11 mouse cellular contexts compared by ENCODE assay signal in the genomic region with DNA sequence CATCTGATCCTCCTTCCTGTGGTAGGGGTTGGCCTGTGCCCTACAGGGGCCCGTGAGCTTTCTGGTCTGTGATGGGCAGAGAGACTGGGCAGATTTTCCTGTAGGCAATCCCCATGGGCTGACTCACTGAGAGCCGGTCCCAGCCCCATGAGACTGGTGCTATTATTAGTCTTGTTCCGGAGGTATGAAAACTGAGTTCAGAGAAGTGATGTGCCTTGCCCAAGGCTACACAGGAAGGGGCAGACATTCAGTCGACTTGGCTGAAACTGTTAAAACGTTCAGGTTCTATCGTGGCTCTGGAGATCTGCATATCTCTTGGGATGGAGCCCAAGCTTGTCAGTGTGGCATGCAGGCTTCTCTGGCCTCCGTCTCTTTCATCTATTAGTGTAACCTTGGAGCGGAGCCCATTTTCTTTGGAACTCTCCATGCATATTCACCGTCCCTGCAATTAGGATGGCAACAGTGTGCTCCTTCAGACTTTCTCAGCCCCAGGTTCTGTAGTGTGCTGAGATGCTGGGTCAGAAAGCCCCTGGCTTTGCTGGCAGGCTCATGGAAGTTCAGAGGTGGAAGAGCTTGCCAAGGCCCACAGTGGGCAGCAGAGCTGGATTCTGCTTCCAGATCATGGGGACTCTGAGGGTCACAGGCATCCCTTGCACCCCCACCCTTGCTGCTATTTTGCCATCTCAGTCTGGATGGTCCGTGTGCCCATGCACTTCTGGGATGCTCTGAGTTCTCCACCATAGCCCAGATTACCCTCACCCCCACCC. TPM values are rescaled to one million over a fixed set of nuclear protein-coding genes. Genes with fewer than 3 reads are reported as not detected.
DNase-seq lines count a peak whose midpoint lies in the region; ATAC-seq lines count a peak whose summit lies in the region.
"Had no signal": no experiment of that assay in that cellular context is flagged by ENCODE, and none has a peak within 500 bp of the region (broad histone marks: within the 10 kb centered on the region; RNA-seq: fewer than 3 reads in every experiment).

No protein-coding gene starts in this region.

- ATAC-seq in megakaryocyte-erythroid progenitor cell, adult 5-6 weeks (replicated peaks; ENCODE audit: low FRiP score, low TSS enrichment, poor library complexity, severe bottlenecking), result no peak
- ATAC-seq: forebrain, embryonic 13.5 days had no signal

- intact Hi-C loops in heart, postnatal 25 days (cut with DNase I), result no loop called here
- intact Hi-C loops in heart, postnatal 10 days (cut with DNase I), result no loop called here
- intact Hi-C loops in left cerebral cortex, postnatal 25 days (cut with DNase I), result no loop called here

- peak; percentile 25 for DNase-seq in heart, adult 8-10 months (ENCODE audit: low spot score)
- no peak for DNase-seq in heart, postnatal 25 days (ENCODE audit: low spot score)
- peak; percentile 10 for DNase-seq in adipocyte (ENCODE audit: low spot score)
- DNase-seq in cerebellum, postnatal 10 days, result peak; percentile 63 to 64
- DNase-seq in heart, postnatal 10 days, result peak; percentile 38 to 44
- no peak for DNase-seq in left cerebral cortex, postnatal 25 days (ENCODE audit: low spot score in 2 of 2)
- DNase-seq in kidney, postnatal 4 days, result no peak
- DNase-seq: thymus, adult 18-20 months had no signal

RNA-seq across cellular contexts. Expression of gene Kcnj12, which starts 37.5 kb away (rescaled TPM):
- total RNA-seq in heart, adult 8-10 months (2022), result 10 to 100 TPM; 23.1 to 32.7 (median 25.0) TPM
- total RNA-seq in heart, postnatal 25 days (2021), result 10 to 100 TPM; 25.2 to 28.6 TPM
- 10 to 100 TPM; 20.6 to 24.7 TPM for total RNA-seq in heart, postnatal 10 days (2021)
- 10 to 100 TPM; 17.4 to 19.6 TPM for total RNA-seq in left cerebral cortex, postnatal 25 days (2021)
- not detected in 2 replicates for total RNA-seq in megakaryocyte-erythroid progenitor cell, adult 5-6 weeks (2014; fragmentation: Nextera tagmentation)
- not detected in 2 replicates for total RNA-seq in megakaryocyte-erythroid progenitor cell, adult 5-6 weeks (2017)
- total RNA-seq: liver, adult 2 months had no signal

Comparison
In these comparisons a context has a peak if more than half of its experiments do, and no peak if none do; other contexts are left out.
1. DNase-seq: peak in heart, adult 8-10 months (single experiment), adipocyte (single experiment), cerebellum, postnatal 10 days (2 of 2) and heart, postnatal 10 days (2 of 2); none in heart, postnatal 25 days (single experiment), left cerebral cortex, postnatal 25 days (0 of 2) and kidney, postnatal 4 days (0 of 2).
2. RNA of gene Kcnj12, which starts 37.5 kb away (total RNA-seq): 25.2 to 28.6 TPM in heart, postnatal 25 days, 23.1 to 32.7 TPM in heart, adult 8-10 months, 20.6 to 24.7 TPM in heart, postnatal 10 days and 17.4 to 19.6 TPM in left cerebral cortex, postnatal 25 days; not detected in megakaryocyte-erythroid progenitor cell, adult 5-6 weeks; every median in the first group is over 10 times any median in the second.